1 mouse cellular context compared by ENCODE assay signal in the genomic region with DNA sequence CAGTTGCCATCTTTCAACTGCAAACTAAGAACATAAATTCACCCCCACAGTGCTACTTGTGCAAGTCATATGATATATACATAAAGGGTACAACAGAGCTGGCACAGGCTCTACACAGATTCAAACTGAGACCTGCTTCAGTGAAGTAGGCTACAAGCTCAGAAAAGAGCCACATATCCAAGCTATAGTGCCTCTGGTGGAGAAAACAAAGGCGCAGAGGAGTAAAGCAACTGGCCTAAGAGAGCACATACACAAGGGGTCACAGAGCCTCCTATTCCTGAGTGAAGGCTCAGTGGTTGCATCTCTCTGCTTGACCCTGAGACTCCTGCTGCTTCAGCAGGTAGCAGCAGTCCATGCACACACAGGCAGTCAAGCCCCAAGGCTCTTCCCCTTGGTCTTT.
TF ChIP-seq lines count a peak whose summit lies in the region.

No protein-coding gene starts in this region.

TF ChIP-seq in CH12.LX, 34 proteins besides CTCF, POLR2A, EP300 and RAD21 (continued from another document):
- no peak for TF ChIP-seq SMC3 (IDR thresholded peaks at IDR 0.05; ENCODE audit: low read depth, low read length)
- no peak for TF ChIP-seq E2F4 (IDR thresholded peaks at IDR 0.05; ENCODE audit: insufficient replicate concordance, low read depth, low read length)
- no peak for TF ChIP-seq USF2 (conservative IDR thresholded peaks at IDR 0.05; ENCODE audit: low read depth, low read length)
